38 mouse cellular contexts compared by ENCODE assay signal in genomic region chr7:43662804-43663203, GRCm38 (mm10). TPM values are rescaled to one million over a fixed set of nuclear protein-coding genes. Genes with fewer than 3 reads are reported as not detected.
DNase-seq lines count a peak whose midpoint lies in the region; ATAC-seq and TF ChIP-seq lines count a peak whose summit lies in the region.
"Had no signal": no experiment of that assay in that cellular context is flagged by ENCODE, and none has a peak within 500 bp of the region (broad histone marks: within the 10 kb centered on the region; RNA-seq: fewer than 3 reads in every experiment).

No protein-coding gene starts in this region.

- no peak for TF ChIP-seq POLR2A in thymus, adult 2 months (IDR thresholded peaks at IDR 0.05; ENCODE audit: control insufficient read depth, extremely low read depth, insufficient read depth, low read length, poor library complexity)

- TF ChIP-seq CTCF in thymus, adult 2 months (IDR thresholded peaks at IDR 0.05; ENCODE audit: borderline replicate concordance, control insufficient read depth, extremely low read depth, insufficient read depth, low read length, poor library complexity) = no peak
- TF ChIP-seq CTCF in forebrain, postnatal 0 days (IDR thresholded peaks at IDR 0.05; ENCODE audit: low read depth) = no peak

- peak; percentile 71 for DNase-seq in adrenal gland, adult 2 months
- DNase-seq in adrenal gland, postnatal 4 days (ENCODE audit: low spot score in 2 of 2) = no peak
- peak; percentile 81 for DNase-seq in NIH3T3 (ENCODE audit: low read depth)
- no peak for DNase-seq in cerebellum, adult 8-10 months
- no peak for DNase-seq in thymus, adult 2 months
- no peak for DNase-seq in forebrain, postnatal 0 days
- DNase-seq: B cell, adult 2 months; cerebellum, adult 11-12 months; cerebellum, postnatal 14 days; embryo, embryonic 11 days; gastrocnemius, postnatal 14 days; heart, adult 2 months; heart, postnatal 36 days; kidney, postnatal 4 days; layer of hippocampus, adult 9-11 months; lung, adult 18-20 months; lung, postnatal 14 days; retina, postnatal 1 day; right cerebral cortex, postnatal 25 days; spleen, adult 18-20 months; thymus, postnatal 14 days had no signal

- H3K27me3 ChIP-seq in thymus, adult 2 months (ENCODE audit: control insufficient read depth, insufficient read depth, low read length) = no peaks in the 10 kb centered on the region
- H3K27me3 ChIP-seq in forebrain, postnatal 0 days (ENCODE audit: insufficient read depth, low read length) = no peaks in the 10 kb centered on the region
- H3K27me3 ChIP-seq: embryonic facial prominence, embryonic 13.5 days; heart, embryonic 13.5 days; hindbrain, embryonic 15.5 days; intestine, embryonic 15.5 days; limb, embryonic 13.5 days; liver, embryonic 12.5 days; midbrain, embryonic 15.5 days; neural tube, embryonic 13.5 days had no signal

- H3K27ac ChIP-seq in thymus, adult 2 months (ENCODE audit: control insufficient read depth, insufficient read depth, low read length) = no peak overlapping the region
- H3K27ac ChIP-seq in forebrain, postnatal 0 days (ENCODE audit: low read depth, low read length) = no peak overlapping the region
- H3K27ac ChIP-seq: embryonic facial prominence, embryonic 13.5 days; heart, adult 2 months; heart, embryonic 13.5 days; hindbrain, embryonic 15.5 days; intestine, embryonic 15.5 days; limb, embryonic 13.5 days; liver, embryonic 12.5 days; midbrain, embryonic 15.5 days; neural tube, embryonic 13.5 days had no signal

- WGBS in thymus, adult 2 months = 92% methylated on average over 1 of the region's 1 CpGs
- 86% methylated on average over 1 of the region's 1 CpGs for WGBS in forebrain, postnatal 0 days

- no peaks in the 10 kb centered on the region for H3K9me3 ChIP-seq in forebrain, postnatal 0 days (ENCODE audit: low read length)
- H3K9me3 ChIP-seq: embryonic facial prominence, embryonic 13.5 days; heart, embryonic 13.5 days; hindbrain, embryonic 15.5 days; intestine, embryonic 15.5 days; limb, embryonic 13.5 days; liver, embryonic 12.5 days; midbrain, embryonic 15.5 days; neural tube, embryonic 13.5 days had no signal

- no peaks in the 10 kb centered on the region for H3K36me3 ChIP-seq in thymus, adult 2 months (ENCODE audit: control insufficient read depth, insufficient read depth, low read length)
- no peaks in the 10 kb centered on the region for H3K36me3 ChIP-seq in forebrain, postnatal 0 days (ENCODE audit: insufficient read depth)
- H3K36me3 ChIP-seq: embryonic facial prominence, embryonic 13.5 days; heart, embryonic 13.5 days; hindbrain, embryonic 15.5 days; intestine, embryonic 15.5 days; limb, embryonic 13.5 days; liver, embryonic 12.5 days; midbrain, embryonic 15.5 days; neural tube, embryonic 13.5 days had no signal

- peak; percentile 43; the same call in 1 of the 2 replicates for ATAC-seq in common myeloid progenitor, adult 5-6 weeks (replicated peaks; ENCODE audit: low read depth, poor library complexity, severe bottlenecking)
- peak; percentile 56 for ATAC-seq in megakaryocyte progenitor cell, adult 5-6 weeks (replicated peaks; ENCODE audit: poor library complexity)
- no peak for ATAC-seq in forebrain, postnatal 0 days
- ATAC-seq: forebrain, embryonic 16.5 days; intestine, embryonic 15.5 days; liver, embryonic 12.5 days; midbrain, embryonic 15.5 days had no signal

- H3K4me1 ChIP-seq in thymus, adult 2 months (replicated peaks; ENCODE audit: control insufficient read depth, insufficient read depth, low read length) = no peaks in the 10 kb centered on the region
- no peaks in the 10 kb centered on the region for H3K4me1 ChIP-seq in forebrain, postnatal 0 days (ENCODE audit: insufficient read depth)
- H3K4me1 ChIP-seq: embryonic facial prominence, embryonic 13.5 days; heart, embryonic 13.5 days; hindbrain, embryonic 15.5 days; intestine, embryonic 15.5 days; limb, embryonic 13.5 days; liver, embryonic 12.5 days; midbrain, embryonic 15.5 days; neural tube, embryonic 13.5 days had no signal

- H3K4me2 ChIP-seq in forebrain, postnatal 0 days (ENCODE audit: low read depth) = no peak overlapping the region
- H3K4me2 ChIP-seq: embryonic facial prominence, embryonic 13.5 days; heart, embryonic 13.5 days; hindbrain, embryonic 15.5 days; intestine, embryonic 15.5 days; limb, embryonic 13.5 days; liver, embryonic 12.5 days; midbrain, embryonic 15.5 days; neural tube, embryonic 13.5 days had no signal

- H3K9ac ChIP-seq in forebrain, postnatal 0 days = no peak overlapping the region
- H3K9ac ChIP-seq: embryonic facial prominence, embryonic 13.5 days; heart, embryonic 13.5 days; hindbrain, embryonic 15.5 days; intestine, embryonic 15.5 days; limb, embryonic 13.5 days; liver, embryonic 12.5 days; midbrain, embryonic 15.5 days; neural tube, embryonic 13.5 days had no signal

- H3K4me3 ChIP-seq in thymus, adult 2 months (ENCODE audit: control insufficient read depth, insufficient read depth, low read length) = no peak overlapping the region
- H3K4me3 ChIP-seq in forebrain, postnatal 0 days (ENCODE audit: low read depth, low read length) = no peak overlapping the region
- H3K4me3 ChIP-seq: embryonic facial prominence, embryonic 13.5 days; heart, adult 2 months; heart, embryonic 13.5 days; hindbrain, embryonic 15.5 days; intestine, embryonic 15.5 days; limb, embryonic 13.5 days; liver, embryonic 12.5 days; midbrain, embryonic 15.5 days; neural tube, embryonic 13.5 days had no signal

RNA-seq across cellular contexts. Expression of gene Siglece, which starts 2.8 kb away (rescaled TPM):
- total RNA-seq in adrenal gland, adult 2 months (2021) = 1 to 10 TPM; 3.5 to 5.0 TPM
- polyA plus RNA-seq in adrenal gland, adult 2 months (2012; rRNA removed) = 3.6 and 5.3 TPM in 2 replicates
- 1 to 10 TPM; 2.1 to 2.2 TPM for total RNA-seq in adrenal gland, postnatal 4 days (2021)
- 0.64 and 0.82 TPM in 2 replicates for total RNA-seq in common myeloid progenitor, adult 5-6 weeks (2017)
- 7.2 and 13.1 TPM in 2 replicates for total RNA-seq in megakaryocyte progenitor cell, adult 5-6 weeks (2015)
- 7.2 and 8.9 TPM in 2 replicates for total RNA-seq in megakaryocyte progenitor cell, adult 5-6 weeks (2017)
- 2.5 and 2.8 TPM in 2 replicates for polyA plus RNA-seq in thymus, adult 2 months (2012; rRNA removed)
- total RNA-seq in forebrain, postnatal 0 days (2014; rRNA removed) = 1.2 TPM in 1 of 2 replicates, not detected in the other
- 0.31 and 0.64 TPM in 2 replicates for polyA plus RNA-seq in forebrain, postnatal 0 days (2015; fragmentation: Nextera tagmentation; extraction: Ambion mirVana)
- total RNA-seq: MEL had no signal
- polyA plus RNA-seq: neural tube, embryonic 13.5 days had no signal

RNA-seq across cellular contexts. Expression of gene Ctu1, which starts 9.0 kb away (rescaled TPM):
- 10 to 100 TPM in 1 of 2 experiments, 1 to 10 TPM in 1; 9.9 to 10.4 TPM for total RNA-seq in adrenal gland, adult 2 months (2021)
- 20.1 and 21.3 TPM in 2 replicates for polyA plus RNA-seq in adrenal gland, adult 2 months (2012; rRNA removed)
- total RNA-seq in adrenal gland, postnatal 4 days (2021) = 10 to 100 TPM; 12.0 to 12.6 TPM
- 8.1 and 9.3 TPM in 2 replicates for total RNA-seq in common myeloid progenitor, adult 5-6 weeks (2017)
- total RNA-seq in megakaryocyte progenitor cell, adult 5-6 weeks (2015) = 7.1 and 7.5 TPM in 2 replicates
- 5.4 and 6.1 TPM in 2 replicates for total RNA-seq in megakaryocyte progenitor cell, adult 5-6 weeks (2017)
- polyA plus RNA-seq in thymus, adult 2 months (2012; rRNA removed) = 15.0 and 17.0 TPM in 2 replicates
- 36.9 and 40.3 TPM in 2 replicates for total RNA-seq in forebrain, postnatal 0 days (2014; rRNA removed)
- 22.5 and 22.9 TPM in 2 replicates for polyA plus RNA-seq in forebrain, postnatal 0 days (2015; fragmentation: Nextera tagmentation; extraction: Ambion mirVana)

RNA-seq across cellular contexts. Expression of gene Klk14, which starts 27.4 kb away (rescaled TPM):
- not detected for total RNA-seq in adrenal gland, adult 2 months (2021)
- not detected in 2 replicates for polyA plus RNA-seq in adrenal gland, adult 2 months (2012; rRNA removed)
- total RNA-seq in adrenal gland, postnatal 4 days (2021) = under 1 TPM in 1 of 2 experiments, not detected in 1; 0.31 TPM
- not detected in 2 replicates for total RNA-seq in common myeloid progenitor, adult 5-6 weeks (2017)
- total RNA-seq in megakaryocyte progenitor cell, adult 5-6 weeks (2015) = not detected in 2 replicates
- total RNA-seq in megakaryocyte progenitor cell, adult 5-6 weeks (2017) = not detected in 2 replicates
- polyA plus RNA-seq in thymus, adult 2 months (2012; rRNA removed) = 1.9 and 2.0 TPM in 2 replicates
- not detected in 2 replicates for total RNA-seq in forebrain, postnatal 0 days (2014; rRNA removed)
- polyA plus RNA-seq in forebrain, postnatal 0 days (2015; fragmentation: Nextera tagmentation; extraction: Ambion mirVana) = not detected in 2 replicates
- total RNA-seq: gastrocnemius, postnatal 14 days; left cerebral cortex, adult 18-20 months; left cerebral cortex, postnatal 25 days; megakaryocyte-erythroid progenitor cell, adult 5-6 weeks; MEL had no signal
- polyA plus RNA-seq: embryonic facial prominence, embryonic 13.5 days; forebrain, embryonic 16.5 days; heart, embryonic 13.5 days; hindbrain, embryonic 15.5 days; kidney, embryonic 14.5 days; limb, embryonic 13.5 days; liver, embryonic 12.5 days; midbrain, embryonic 15.5 days; neural tube, embryonic 13.5 days had no signal

RNA-seq across cellular contexts. Expression of gene Ceacam18, which starts 28.3 kb away (rescaled TPM):
- total RNA-seq in adrenal gland, adult 2 months (2021) = not detected
- polyA plus RNA-seq in adrenal gland, adult 2 months (2012; rRNA removed) = not detected in 2 replicates
- under 1 TPM in 1 of 2 experiments, not detected in 1; 0.14 TPM for total RNA-seq in adrenal gland, postnatal 4 days (2021)
- total RNA-seq in common myeloid progenitor, adult 5-6 weeks (2017) = not detected in 2 replicates
- total RNA-seq in megakaryocyte progenitor cell, adult 5-6 weeks (2015) = not detected in 2 replicates
- total RNA-seq in megakaryocyte progenitor cell, adult 5-6 weeks (2017) = not detected in 2 replicates
- 0.85 and 1.0 TPM in 2 replicates for polyA plus RNA-seq in thymus, adult 2 months (2012; rRNA removed)
- total RNA-seq in forebrain, postnatal 0 days (2014; rRNA removed) = 0.15 TPM in 1 of 2 replicates, not detected in the other
- polyA plus RNA-seq in forebrain, postnatal 0 days (2015; fragmentation: Nextera tagmentation; extraction: Ambion mirVana) = not detected in 2 replicates
- total RNA-seq: gastrocnemius, postnatal 14 days; heart, adult 2 months; heart, postnatal 36 days; left cerebral cortex, adult 18-20 months; left cerebral cortex, postnatal 25 days; megakaryocyte-erythroid progenitor cell, adult 5-6 weeks had no signal
- polyA plus RNA-seq: embryonic facial prominence, embryonic 13.5 days; forebrain, embryonic 16.5 days; heart, adult 2 months; heart, embryonic 13.5 days; kidney, embryonic 14.5 days; limb, embryonic 13.5 days; liver, embryonic 12.5 days; midbrain, embryonic 15.5 days; neural tube, embryonic 13.5 days had no signal

RNA-seq across cellular contexts. Expression of gene Klk13, which starts 49.6 kb away (rescaled TPM):
- total RNA-seq in adrenal gland, adult 2 months (2021) = not detected
- polyA plus RNA-seq in adrenal gland, adult 2 months (2012; rRNA removed) = 0.12 and 0.36 TPM in 2 replicates
- total RNA-seq in adrenal gland, postnatal 4 days (2021) = not detected
- not detected in 2 replicates for total RNA-seq in common myeloid progenitor, adult 5-6 weeks (2017)
- not detected in 2 replicates for total RNA-seq in megakaryocyte progenitor cell, adult 5-6 weeks (2015)
- total RNA-seq in megakaryocyte progenitor cell, adult 5-6 weeks (2017) = not detected in 2 replicates
- 3.6 and 4.4 TPM in 2 replicates for polyA plus RNA-seq in thymus, adult 2 months (2012; rRNA removed)
- total RNA-seq in forebrain, postnatal 0 days (2014; rRNA removed) = not detected in 2 replicates
- 0.11 TPM in 1 of 2 replicates, not detected in the other for polyA plus RNA-seq in forebrain, postnatal 0 days (2015; fragmentation: Nextera tagmentation; extraction: Ambion mirVana)
- total RNA-seq: gastrocnemius, postnatal 14 days; heart, adult 2 months; heart, postnatal 36 days; left cerebral cortex, adult 18-20 months; left cerebral cortex, postnatal 25 days; megakaryocyte-erythroid progenitor cell, adult 5-6 weeks; MEL had no signal
- polyA plus RNA-seq: forebrain, embryonic 16.5 days; heart, embryonic 13.5 days; neural tube, embryonic 13.5 days; testis, adult 2 months had no signal

Comparison
In these comparisons a context has a peak if more than half of its experiments do, and no peak if none do; other contexts are left out.
1. DNase-seq: peak in adrenal gland, adult 2 months (single experiment) and NIH3T3 (single experiment); none in adrenal gland, postnatal 4 days (0 of 2), cerebellum, adult 8-10 months (single experiment), thymus, adult 2 months (single experiment) and forebrain, postnatal 0 days (single experiment).